Mouse (Mus musculus) embryonic facial prominence, embryonic 14.5 days (tissue): ENCODE data around the gene Actl11. TPM values are rescaled to one million over a fixed set of nuclear protein-coding genes. Genes with fewer than 3 reads are reported as not detected.

Experiments
- ATAC-seq: fragments of 200-750 bp; cut with Nextera tagmentation; 2 replicates; pipeline ENCODE4 v1.8.0; 2017; ENCODE audit warnings: low read depth, moderate number of reproducible peaks, moderate TSS enrichment
- DNase-seq: peaks from one replicate; pipeline ENCODE4 v3.0.0-alpha.2; 2015; ENCODE audit warnings: low spot score
- H3K27ac ChIP-seq: fragments of 300-500 bp; sonication (generic); replicated peaks from 2 replicates; pipeline ENCODE4 v1.5.1; 2014; ENCODE audit warnings: low read depth, mild to moderate bottlenecking, low read length, moderate library complexity
- H3K27me3 ChIP-seq: fragments of 300-500 bp; sonication (generic); replicated peaks from 2 replicates; pipeline ENCODE4 v1.6.1; 2014; ENCODE audit warnings: low read length; ENCODE audit not compliant: control insufficient read depth, insufficient read depth
- H3K36me3 ChIP-seq: fragments of 300-500 bp; sonication (generic); 2 replicates; pipeline ENCODE4 v1.6.1; 2014; ENCODE audit warnings: low read length, mixed read lengths; ENCODE audit not compliant: control insufficient read depth, insufficient read depth
- H3K4me1 ChIP-seq: fragments of 300-500 bp; sonication (generic); 2 replicates; pipeline ENCODE4 v1.6.1; 2014; ENCODE audit warnings: antibody characterized with exemption, low read length; ENCODE audit not compliant: control insufficient read depth, insufficient read depth
- H3K4me2 ChIP-seq: fragments of 300-500 bp; sonication (generic); 2 replicates; pipeline ENCODE4 v1.6.1; 2014; ENCODE audit warnings: low read depth, mild to moderate bottlenecking, low read length, moderate library complexity, mixed read lengths
- H3K4me3 ChIP-seq: fragments of 300-500 bp; sonication (generic); 2 replicates; pipeline ENCODE4 v1.5.1; 2014; ENCODE audit warnings: low read depth, mild to moderate bottlenecking, low read length
- H3K9ac ChIP-seq: fragments of 300-500 bp; sonication (generic); 2 replicates; pipeline ENCODE4 v1.6.1; 2014; ENCODE audit warnings: low read depth, mild to moderate bottlenecking, low read length, moderate library complexity, mixed read lengths
- H3K9me3 ChIP-seq: fragments of 300-500 bp; sonication (generic); 2 replicates; pipeline ENCODE4 v1.6.1; 2016; ENCODE audit warnings: low read length; ENCODE audit not compliant: control insufficient read depth
- WGBS: fragments of 180-500 bp; shearing (Covaris S2); extraction: QIAGEN DNeasy Blood & Tissue Kit; methylation state at CpG from one replicate; pipeline ENCODE4 v1.1.7; 2014; 5-methylcytosine and 5-hydroxymethylcytosine counted together
- polyA plus RNA-seq: library from polyadenylated mRNA; unstranded; fragments of >200 nt; fragmentation: Nextera tagmentation; extraction: Ambion mirVana; gene quantifications from 2 replicates; pipeline ENCODE4 v1.2.1, GENCODE M21; 2014

Gene Actl11
- polyA plus RNA-seq, 1 experiment from 2014 or later, result not detected

- DNase-seq, result peak; percentile 23
- H3K4me3 ChIP-seq, result no peak overlapping the region
- no peak overlapping the region for H3K9ac ChIP-seq
- no peak overlapping the region for H3K4me2 ChIP-seq
- peaks cover 4% of the 10 kb centered on the region for H3K4me1 ChIP-seq
- ATAC-seq, result no peak
- no peaks in the 10 kb centered on the region for H3K9me3 ChIP-seq
- no peak overlapping the region for H3K27ac ChIP-seq
- no peaks in the 10 kb centered on the region for H3K36me3 ChIP-seq
- H3K27me3 ChIP-seq, result no peaks in the 10 kb centered on the region
- 86% methylated on average over 30 of the region's 31 CpGs for WGBS
Observed at GRCm38 (mm10) chr9:107947241-107948194, 19.2 kb downstream of the Actl11 start.

- H3K9me3 ChIP-seq, result no peaks in the 10 kb centered on the region
- DNase-seq (no peak), ATAC-seq (no peak)
- WGBS, result 76% methylated on average over 13 of the region's 13 CpGs
- H3K4me3 ChIP-seq, result no peak overlapping the region
- no peak overlapping the region for H3K4me2 ChIP-seq
- H3K36me3 ChIP-seq, result no peaks in the 10 kb centered on the region
- no peak overlapping the region for H3K9ac ChIP-seq
- no peak overlapping the region for H3K27ac ChIP-seq
- peaks cover 4% of the 10 kb centered on the region for H3K4me1 ChIP-seq
- H3K27me3 ChIP-seq, result no peaks in the 10 kb centered on the region
Observed at GRCm38 (mm10) chr9:107949184-107949921, 21.1 kb downstream of the Actl11 start.

GRCm38 (mm10) chr9:107949922-107950235 is 21.6 kb downstream of the Actl11 start, which contains the start of gene Traip:
Gene Traip (plus strand): TSS chr9:107950136.
- Histone ChIP-seq H3K4me3 (peak within 1 kb of the TSS; percentile 69), H3K9ac (peak within 1 kb of the TSS; percentile 73), H3K4me2 (peak within 1 kb of the TSS; percentile 65), H3K4me1 (peaks cover 4% of the 10 kb centered on the region), H3K27ac (peak within 1 kb of the TSS; percentile 77), H3K36me3 (no peaks in the 10 kb centered on the region), H3K27me3 (no peaks in the 10 kb centered on the region), H3K9me3 (no peaks in the 10 kb centered on the region)
- ATAC-seq (no peak), DNase-seq (no peak)
- 83% methylated on average over 10 of the region's 10 CpGs for WGBS

GRCm38 (mm10) chr9:107950460-107951355 is 22.4 kb downstream of the Actl11 start:
- H3K36me3 ChIP-seq, result no peaks in the 10 kb centered on the region
- H3K4me2 ChIP-seq, result peak overlapping the region; percentile 65
- peak overlapping the region; percentile 77 for H3K27ac ChIP-seq
- H3K9ac ChIP-seq, result peak overlapping the region; percentile 73
- H3K4me3 ChIP-seq, result peak overlapping the region; percentile 69
- 14% methylated on average over 42 of the region's 45 CpGs for WGBS
- DNase-seq, result peak; percentile 97
- H3K27me3 ChIP-seq, result no peaks in the 10 kb centered on the region
- no peaks in the 10 kb centered on the region for H3K9me3 ChIP-seq
- ATAC-seq, result peak; percentile 96
- peaks cover 4% of the 10 kb centered on the region for H3K4me1 ChIP-seq

GRCm38 (mm10) chr9:107955613-107956289 is 27.5 kb downstream of the Actl11 start:
- Histone ChIP-seq H3K4me1 (no peaks in the 10 kb centered on the region; the same call in 1 of the 2 replicates), H3K9ac (no peak overlapping the region), H3K4me3 (no peak overlapping the region), H3K36me3 (peaks cover 29% of the 10 kb centered on the region; the same call in 1 of the 2 replicates), H3K9me3 (no peaks in the 10 kb centered on the region), H3K27ac (no peak overlapping the region), H3K4me2 (no peak overlapping the region), H3K27me3 (no peaks in the 10 kb centered on the region)
- ATAC-seq (no peak), DNase-seq (no peak)
- 73% methylated on average over 6 of the region's 6 CpGs for WGBS

- no peak for ATAC-seq
- 66% methylated on average over 6 of the region's 6 CpGs for WGBS
- no peaks in the 10 kb centered on the region for H3K4me1 ChIP-seq
Observed at GRCm38 (mm10) chr9:107957141-107957540, 28.9 kb downstream of the Actl11 start.

GRCm38 (mm10) chr9:107959896-107960295 is 31.6 kb downstream of the Actl11 start:
- DNase-seq, result no peak
- ATAC-seq, result no peak
- no peak overlapping the region for H3K9ac ChIP-seq
- 73% methylated on average over 6 of the region's 6 CpGs for WGBS
- no peaks in the 10 kb centered on the region for H3K27me3 ChIP-seq
- H3K9me3 ChIP-seq, result no peaks in the 10 kb centered on the region
- no peak overlapping the region for H3K4me2 ChIP-seq
- H3K4me1 ChIP-seq, result no peaks in the 10 kb centered on the region
- H3K36me3 ChIP-seq, result peaks cover 38% of the 10 kb centered on the region
- H3K4me3 ChIP-seq, result no peak overlapping the region
- H3K27ac ChIP-seq, result no peak overlapping the region

More at GRCm38 (mm10) chr9:107957141-107957540, 28.9 kb downstream of the Actl11 start:
- no peak for DNase-seq
- H3K27ac ChIP-seq, result no peak overlapping the region
- no peaks in the 10 kb centered on the region for H3K27me3 ChIP-seq
- H3K4me2 ChIP-seq, result no peak overlapping the region
- H3K36me3 ChIP-seq, result peaks cover 29% of the 10 kb centered on the region
- H3K9ac ChIP-seq, result no peak overlapping the region
- H3K4me3 ChIP-seq, result no peak overlapping the region
- H3K9me3 ChIP-seq, result no peaks in the 10 kb centered on the region
